Mouse (Mus musculus) skeletal muscle tissue, adult 2 months (tissue): ENCODE data around the gene Ttbk1.

Source experiments
- DNase-seq: peaks from one replicate; pipeline ENCODE4 v3.0.0-alpha.2; 2012; ENCODE audit warnings: low read depth, low spot score

Ttbk1 gene

GRCm38 (mm10) chr17:46476601-46477000 lies 10.9 kb downstream of the Ttbk1 start:
- no peak for DNase-seq

- DNase-seq: no peak
Observed at GRCm38 (mm10) chr17:46467830-46468229, 19.6 kb downstream of the Ttbk1 start.

- DNase-seq: no peak
Observed at GRCm38 (mm10) chr17:46462226-46462625, 25.2 kb downstream of the Ttbk1 start.

GRCm38 (mm10) chr17:46461347-46461746 lies 26.1 kb downstream of the Ttbk1 start:
- no peak for DNase-seq

GRCm38 (mm10) chr17:46460673-46461072 lies 26.8 kb downstream of the Ttbk1 start:
- no peak for DNase-seq

GRCm38 (mm10) chr17:46458439-46458838 lies 29.0 kb downstream of the Ttbk1 start:
- no peak for DNase-seq

- peak; percentile 61 for DNase-seq
Observed at GRCm38 (mm10) chr17:46457791-46458190, 29.7 kb downstream of the Ttbk1 start.

- DNase-seq: no peak
Observed at GRCm38 (mm10) chr17:46455110-46455691, 32.3 kb downstream of the Ttbk1 start.

GRCm38 (mm10) chr17:46454539-46454938 lies 32.9 kb downstream of the Ttbk1 start:
- DNase-seq: no peak

- no peak for DNase-seq
Observed at GRCm38 (mm10) chr17:46453970-46454411, 33.5 kb downstream of the Ttbk1 start.

- DNase-seq: no peak
Observed at GRCm38 (mm10) chr17:46453302-46453948, 34.0 kb downstream of the Ttbk1 start.

GRCm38 (mm10) chr17:46452683-46453082 lies 34.8 kb downstream of the Ttbk1 start:
- no peak for DNase-seq

- no peak for DNase-seq
Observed at GRCm38 (mm10) chr17:46446264-46446663, 41.2 kb downstream of the Ttbk1 start.

GRCm38 (mm10) chr17:46444839-46445579 lies 42.5 kb downstream of the Ttbk1 start:
- DNase-seq: no peak

- no peak for DNase-seq
Observed at GRCm38 (mm10) chr17:46439176-46439575, 48.3 kb downstream of the Ttbk1 start.

- no peak for DNase-seq
Observed at GRCm38 (mm10) chr17:46438298-46438873, 49.1 kb downstream of the Ttbk1 start, which contains the start of gene Slc22a7. TSS of gene Slc22a7 (minus strand) at chr17:46438457.

- DNase-seq: peak; percentile 64
Observed at GRCm38 (mm10) chr17:46436672-46437366, 50.7 kb downstream of the Ttbk1 start.

- no peak for DNase-seq
Observed at GRCm38 (mm10) chr17:46433627-46434026, 53.8 kb downstream of the Ttbk1 start.

- no peak for DNase-seq
Observed at GRCm38 (mm10) chr17:46428761-46429414, 58.6 kb downstream of the Ttbk1 start, which contains the start of gene Crip3. TSS of gene Crip3 (plus strand) at chr17:46428926.

- no peak for DNase-seq
Observed at GRCm38 (mm10) chr17:46426496-46426895, 61.0 kb downstream of the Ttbk1 start.

- no peak for DNase-seq
Observed at GRCm38 (mm10) chr17:46419717-46420116, 67.8 kb downstream of the Ttbk1 start.
